Mouse (Mus musculus) intestine, embryonic 16.5 days (tissue): ENCODE results near the gene Defb9. TPM values are rescaled to one million over a fixed set of nuclear protein-coding genes. Genes with fewer than 3 reads are reported as not detected.

Source experiments
- polyA plus RNA-seq: library from polyadenylated mRNA; unstranded; fragments of >200 nt; fragmentation: Nextera tagmentation; extraction: Ambion mirVana; gene quantifications from 2 replicates; pipeline ENCODE4 v1.2.1, GENCODE M21; 2015

The Defb9 gene
- polyA plus RNA-seq, 1 experiment from 2014 or later, result not detected

Other genes with a start within 250 kb of the Defb9 start
- gene Defa17, start 229.6 kb downstream of the Defb9 start, polyA plus RNA-seq, result 155 and 196 TPM in 2 replicates
- gene Defa34, start 219.6 kb downstream of the Defb9 start, polyA plus RNA-seq, result not detected in 2 replicates
- 1.8 TPM in 2 replicates for gene AY761184, start 181.8 kb downstream of the Defb9 start, polyA plus RNA-seq
- gene Defa24, start 150.9 kb downstream of the Defb9 start, polyA plus RNA-seq, result 214 and 247 TPM in 2 replicates
- not detected in 2 replicates for gene Defb50, start 61.9 kb downstream of the Defb9 start, polyA plus RNA-seq
- not detected in 2 replicates for gene Defb2, start 45.5 kb downstream of the Defb9 start, polyA plus RNA-seq
- gene Defb10, start 26.5 kb downstream of the Defb9 start, polyA plus RNA-seq, result not detected in 2 replicates
- gene Defb11, start 21.0 kb upstream of the Defb9 start, polyA plus RNA-seq, result not detected in 2 replicates
- gene Defb15, start 47.3 kb upstream of the Defb9 start, polyA plus RNA-seq, result not detected in 2 replicates
- not detected in 2 replicates for gene Defb35, start 52.9 kb upstream of the Defb9 start, polyA plus RNA-seq
- not detected in 2 replicates for gene Defb13, start 61.3 kb upstream of the Defb9 start, polyA plus RNA-seq
- gene Fam90a1a, start 73.3 kb upstream of the Defb9 start, polyA plus RNA-seq, result not detected in 2 replicates
- not detected in 2 replicates for gene Ccdc70, start 84.4 kb upstream of the Defb9 start, polyA plus RNA-seq
- 4.7 and 5.1 TPM in 2 replicates for gene Atp7b, start 174.9 kb upstream of the Defb9 start, polyA plus RNA-seq
- 28.7 and 30.4 TPM in 2 replicates for gene Alg11, start 175.3 kb upstream of the Defb9 start, polyA plus RNA-seq
- 0.20 and 0.55 TPM in 2 replicates for gene Nek5, start 239.6 kb upstream of the Defb9 start, polyA plus RNA-seq